Mouse (Mus musculus): Measurements from ENCODE around the gene Cobll1. TPM values are rescaled to one million over a fixed set of nuclear protein-coding genes. Genes with fewer than 3 reads are reported as not detected.

Cobll1 gene
- polyA plus RNA-seq, 1 experiment from 2014 or later: 23.8 TPM

- no peak for DNase-seq (ENCODE audit: low spot score)
- no peak for ATAC-seq (replicated peaks; ENCODE audit: low FRiP score, low read depth)
- Histone ChIP-seq H3K9ac (ENCODE audit: low read depth, low read length) (no peak overlapping the region), H3K36me3 (ENCODE audit: insufficient read depth, low read length) (no peaks in the 10 kb centered on the region), H3K27me3 (ENCODE audit: insufficient read depth, low read length) (no peaks in the 10 kb centered on the region), H3K4me2 (ENCODE audit: low read length) (no peak overlapping the region), H3K27ac (no peak overlapping the region), H3K9me3 (replicated peaks; ENCODE audit: low read length) (no peaks in the 10 kb centered on the region; the same call in 1 of the 2 replicates), H3K4me1 (replicated peaks; ENCODE audit: insufficient read depth, low read length) (0 out of 2 replicates have a peak, but pooled peaks cover 6% of the 10 kb centered on the region), H3K4me3 (replicated peaks; ENCODE audit: low read depth, low read length) (no peak overlapping the region)
- 87% methylated on average over 3 of the region's 3 CpGs for WGBS
- no peak for TF ChIP-seq CTCF (IDR thresholded peaks at IDR 0.05; ENCODE audit: low read depth)
These were observed 27.6 kb downstream of the Cobll1 start for GRCm38 (mm10) chr2:65211620-65212019.

GRCm38 (mm10) chr2:65207750-65208149 is 31.5 kb downstream of the Cobll1 start:
- H3K27ac ChIP-seq: no peak overlapping the region
- no peak for DNase-seq (ENCODE audit: low spot score)
- H3K4me1 ChIP-seq (replicated peaks; ENCODE audit: insufficient read depth, low read length): 0 out of 2 replicates have a peak, but pooled peaks cover 4% of the 10 kb centered on the region
- no peak for TF ChIP-seq CTCF (IDR thresholded peaks at IDR 0.05; ENCODE audit: low read depth)
- no peak overlapping the region for H3K9ac ChIP-seq (ENCODE audit: low read depth, low read length)
- H3K36me3 ChIP-seq (ENCODE audit: insufficient read depth, low read length): no peaks in the 10 kb centered on the region
- H3K4me3 ChIP-seq (replicated peaks; ENCODE audit: low read depth, low read length): no peak overlapping the region
- no peak overlapping the region for H3K4me2 ChIP-seq (ENCODE audit: low read length)
- H3K27me3 ChIP-seq (ENCODE audit: insufficient read depth, low read length): no peaks in the 10 kb centered on the region
- no peaks in the 10 kb centered on the region for H3K9me3 ChIP-seq (replicated peaks; ENCODE audit: low read length)
- 76% methylated on average over 2 of the region's 2 CpGs for WGBS
- no peak for ATAC-seq (replicated peaks; ENCODE audit: low FRiP score, low read depth)

GRCm38 (mm10) chr2:65203699-65204098 is 35.5 kb downstream of the Cobll1 start:
- no peaks in the 10 kb centered on the region for H3K4me1 ChIP-seq (replicated peaks; ENCODE audit: insufficient read depth, low read length)
- no peaks in the 10 kb centered on the region for H3K9me3 ChIP-seq (replicated peaks; ENCODE audit: low read length)
- DNase-seq (ENCODE audit: low spot score) (no peak), ATAC-seq (replicated peaks; ENCODE audit: low FRiP score, low read depth) (no peak)
- TF ChIP-seq CTCF (IDR thresholded peaks at IDR 0.05; ENCODE audit: low read depth): no peak
- no peak overlapping the region for H3K4me3 ChIP-seq (replicated peaks; ENCODE audit: low read depth, low read length)
- 54% methylated on average over 7 of the region's 7 CpGs for WGBS
- H3K9ac ChIP-seq (ENCODE audit: low read depth, low read length): no peak overlapping the region
- H3K27ac ChIP-seq: no peak overlapping the region
- H3K36me3 ChIP-seq (ENCODE audit: insufficient read depth, low read length): no peaks in the 10 kb centered on the region
- no peaks in the 10 kb centered on the region for H3K27me3 ChIP-seq (ENCODE audit: insufficient read depth, low read length)
- H3K4me2 ChIP-seq (ENCODE audit: low read length): no peak overlapping the region

GRCm38 (mm10) chr2:65199706-65200105 is 39.5 kb downstream of the Cobll1 start:
- peaks cover 6% of the 10 kb centered on the region; the same call in 1 of the 2 replicates for H3K4me1 ChIP-seq (replicated peaks; ENCODE audit: insufficient read depth, low read length)
- WGBS: 62% methylated on average over 9 of the region's 9 CpGs
- H3K4me3 ChIP-seq (replicated peaks; ENCODE audit: low read depth, low read length): no peak overlapping the region
- no peaks in the 10 kb centered on the region for H3K36me3 ChIP-seq (ENCODE audit: insufficient read depth, low read length)
- ATAC-seq (replicated peaks; ENCODE audit: low FRiP score, low read depth): no peak
- no peak for TF ChIP-seq CTCF (IDR thresholded peaks at IDR 0.05; ENCODE audit: low read depth)
- H3K27ac ChIP-seq: no peak overlapping the region
- no peaks in the 10 kb centered on the region for H3K27me3 ChIP-seq (ENCODE audit: insufficient read depth, low read length)
- H3K9ac ChIP-seq (ENCODE audit: low read depth, low read length): no peak overlapping the region
- DNase-seq (ENCODE audit: low spot score): no peak
- no peak overlapping the region for H3K4me2 ChIP-seq (ENCODE audit: low read length)
- no peaks in the 10 kb centered on the region for H3K9me3 ChIP-seq (replicated peaks; ENCODE audit: low read length)

- Histone ChIP-seq H3K9ac (ENCODE audit: low read depth, low read length) (no peak overlapping the region), H3K27me3 (ENCODE audit: insufficient read depth, low read length) (no peaks in the 10 kb centered on the region)
These were observed 40.6 kb downstream of the Cobll1 start for GRCm38 (mm10) chr2:65198605-65199004.

GRCm38 (mm10) chr2:65196994-65197393 is 42.2 kb downstream of the Cobll1 start:
- no peak for DNase-seq (ENCODE audit: low spot score)
- 91% methylated on average over 1 of the region's 1 CpGs for WGBS
- no peak overlapping the region for H3K9ac ChIP-seq (ENCODE audit: low read depth, low read length)
- TF ChIP-seq CTCF (IDR thresholded peaks at IDR 0.05; ENCODE audit: low read depth): no peak
- no peak overlapping the region for H3K4me2 ChIP-seq (ENCODE audit: low read length)
- no peak overlapping the region for H3K27ac ChIP-seq
- peaks cover 9% of the 10 kb centered on the region; the same call in 1 of the 2 replicates for H3K4me1 ChIP-seq (replicated peaks; ENCODE audit: insufficient read depth, low read length)
- H3K27me3 ChIP-seq (ENCODE audit: insufficient read depth, low read length): no peaks in the 10 kb centered on the region
- no peak overlapping the region for H3K4me3 ChIP-seq (replicated peaks; ENCODE audit: low read depth, low read length)
- H3K9me3 ChIP-seq (replicated peaks; ENCODE audit: low read length): no peaks in the 10 kb centered on the region
- H3K36me3 ChIP-seq (ENCODE audit: insufficient read depth, low read length): no peaks in the 10 kb centered on the region
- no peak for ATAC-seq (replicated peaks; ENCODE audit: low FRiP score, low read depth)

More at GRCm38 (mm10) chr2:65198605-65199004, 40.6 kb downstream of the Cobll1 start:
- Histone ChIP-seq H3K27ac (no peak overlapping the region), H3K4me1 (replicated peaks; ENCODE audit: insufficient read depth, low read length) (peaks cover 6% of the 10 kb centered on the region; the same call in 1 of the 2 replicates), H3K9me3 (replicated peaks; ENCODE audit: low read length) (no peaks in the 10 kb centered on the region), H3K4me3 (replicated peaks; ENCODE audit: low read depth, low read length) (no peak overlapping the region), H3K4me2 (ENCODE audit: low read length) (no peak overlapping the region), H3K36me3 (ENCODE audit: insufficient read depth, low read length) (no peaks in the 10 kb centered on the region)
- TF ChIP-seq CTCF (IDR thresholded peaks at IDR 0.05; ENCODE audit: low read depth): no peak
- DNase-seq (ENCODE audit: low spot score) (no peak), ATAC-seq (replicated peaks; ENCODE audit: low FRiP score, low read depth) (no peak)
- WGBS: 94% methylated on average over 3 of the region's 3 CpGs
